Mouse (Mus musculus): ENCODE results near the gene Dzip1.

DNA sequence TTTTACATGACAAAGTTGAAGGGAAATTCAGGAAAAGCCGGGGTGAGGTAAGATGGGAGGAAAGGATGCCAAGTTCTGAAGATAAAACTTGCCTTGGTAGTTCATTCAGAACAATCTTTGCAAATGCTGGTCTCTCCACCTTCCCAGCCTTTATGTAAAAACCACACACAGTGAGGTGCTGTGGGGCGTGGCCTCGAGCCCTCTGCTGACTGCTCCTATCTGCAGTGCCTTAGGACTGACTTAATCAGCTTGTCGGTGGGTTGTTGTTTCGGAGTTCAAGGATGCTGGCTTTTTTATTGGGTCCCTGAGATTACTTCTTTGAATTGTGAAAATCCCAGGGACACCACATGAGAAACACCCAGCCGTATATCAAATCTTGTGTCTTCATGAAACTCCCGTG lies 63.0 kb downstream of the Dzip1 start:
- TF ChIP-seq CTCF (IDR thresholded peaks at IDR 0.05; ENCODE audit: borderline replicate concordance, insufficient read depth, low read length): no peak
- no peak for TF ChIP-seq POLR2A (IDR thresholded peaks at IDR 0.05; ENCODE audit: low read depth, low read length)
